Mouse (Mus musculus): ENCODE results near the gene Aqp8. TPM values are rescaled to one million over a fixed set of nuclear protein-coding genes. Genes with fewer than 3 reads are reported as not detected.
A peak's percentile ranks its signal among the peaks of the same experiment; 100 is the strongest.

Aqp8 gene
- polyA plus RNA-seq, 1 experiment from 2014 or later, result not detected

GRCm38 (mm10) chr7:123499481-123500238, 37.6 kb downstream of the Aqp8 start:
- Histone ChIP-seq H3K4me1 (peaks cover 30% of the 10 kb centered on the region), H3K27me3 (no peaks in the 10 kb centered on the region), H3K9ac (replicated peaks) (peak overlapping the region; percentile 91), H3K27ac (replicated peaks) (peak overlapping the region; percentile 97), H3K9me3 (no peaks in the 10 kb centered on the region), H3K4me2 (replicated peaks) (peak overlapping the region; percentile 82), H3K36me3 (peaks cover 17% of the 10 kb centered on the region), H3K4me3 (peak overlapping the region; percentile 76)
- WGBS, result 31% methylated on average over 19 of the region's 19 CpGs
- ATAC-seq (replicated peaks), result no peak

- peak within 1 kb of the TSS; percentile 91 for H3K9ac ChIP-seq (replicated peaks)
- H3K4me3 ChIP-seq, result peak within 1 kb of the TSS; percentile 76
- H3K27ac ChIP-seq (replicated peaks), result peak within 1 kb of the TSS; percentile 97
- no peaks in the 10 kb centered on the region for H3K27me3 ChIP-seq
- H3K9me3 ChIP-seq, result no peaks in the 10 kb centered on the region
- ATAC-seq (replicated peaks), result peak; percentile 96
- peaks cover 11% of the 10 kb centered on the region; the same call in 1 of the 2 replicates for H3K36me3 ChIP-seq
- 2% methylated on average over 70 of the region's 71 CpGs for WGBS
- peak within 1 kb of the TSS; percentile 82 for H3K4me2 ChIP-seq (replicated peaks)
- peaks cover 30% of the 10 kb centered on the region for H3K4me1 ChIP-seq
These were observed 38.4 kb downstream of the Aqp8 start, which contains the start of gene Zkscan2 for GRCm38 (mm10) chr7:123500239-123501219. Gene Zkscan2, minus strand, starts transcription at chr7:123500449.

- Histone ChIP-seq H3K9me3 (no peaks in the 10 kb centered on the region), H3K4me3 (no peak overlapping the region), H3K4me2 (replicated peaks) (no peak overlapping the region), H3K9ac (replicated peaks) (no peak overlapping the region), H3K36me3 (no peaks in the 10 kb centered on the region), H3K27me3 (no peaks in the 10 kb centered on the region), H3K27ac (replicated peaks) (no peak overlapping the region), H3K4me1 (peaks cover 26% of the 10 kb centered on the region)
- no peak for ATAC-seq (replicated peaks)
- 66% methylated on average over 1 of the region's 1 CpGs for WGBS
These were observed 41.3 kb downstream of the Aqp8 start for GRCm38 (mm10) chr7:123503358-123503757.

GRCm38 (mm10) chr7:123507946-123508345, 45.9 kb downstream of the Aqp8 start:
- 35% methylated on average over 7 of the region's 7 CpGs for WGBS
- Histone ChIP-seq H3K27ac (replicated peaks) (no peak overlapping the region), H3K4me1 (no peaks in the 10 kb centered on the region), H3K36me3 (no peaks in the 10 kb centered on the region), H3K9me3 (no peaks in the 10 kb centered on the region), H3K9ac (replicated peaks) (no peak overlapping the region), H3K4me2 (replicated peaks) (no peak overlapping the region), H3K4me3 (no peak overlapping the region), H3K27me3 (no peaks in the 10 kb centered on the region)
- ATAC-seq (replicated peaks), result no peak

Other genes with a start within 250 kb of the Aqp8 start
- 0.11 and 0.43 TPM in 2 replicates for gene Slc5a11, start 247.5 kb upstream of the Aqp8 start, polyA plus RNA-seq (2015; fragmentation: Nextera tagmentation; extraction: Ambion mirVana)
- gene Lcmt1, start 92.5 kb upstream of the Aqp8 start, polyA plus RNA-seq (2015; fragmentation: Nextera tagmentation; extraction: Ambion mirVana), result 96.5 and 102 TPM in 2 replicates
- gene Arhgap17, start 92.4 kb upstream of the Aqp8 start, polyA plus RNA-seq (2015; fragmentation: Nextera tagmentation; extraction: Ambion mirVana), result 10.1 and 10.3 TPM in 2 replicates
- 10.0 and 10.7 TPM in 2 replicates for gene Zkscan2, start 38.2 kb downstream of the Aqp8 start, polyA plus RNA-seq (2015; fragmentation: Nextera tagmentation; extraction: Ambion mirVana)